Mouse (Mus musculus): ENCODE measurements around the gene Nt5c3.

The Nt5c3 gene

DNA sequence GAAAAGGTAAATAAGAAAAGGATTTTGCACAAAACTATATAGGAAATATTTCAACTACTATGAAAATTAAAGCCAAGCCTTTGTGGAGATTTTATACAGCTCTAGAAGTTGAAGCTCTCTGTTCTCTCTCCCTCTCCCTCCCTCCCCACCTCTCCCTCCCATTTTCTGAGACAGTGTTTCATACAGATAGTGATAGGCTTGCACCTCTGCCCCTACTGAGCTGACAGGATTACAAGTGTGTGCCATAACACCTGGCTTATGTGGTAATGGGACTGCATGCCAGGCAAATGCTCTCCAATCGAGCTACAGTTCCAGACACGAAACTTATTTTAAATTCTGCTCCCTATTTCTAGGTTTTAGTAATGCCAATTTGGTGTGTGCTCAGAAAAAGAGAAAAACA, 12.8 kb downstream of the Nt5c3 start:
- no peak for TF ChIP-seq GATA4 (IDR thresholded peaks at IDR 0.05; ENCODE audit: insufficient replicate concordance, low read length)

DNA sequence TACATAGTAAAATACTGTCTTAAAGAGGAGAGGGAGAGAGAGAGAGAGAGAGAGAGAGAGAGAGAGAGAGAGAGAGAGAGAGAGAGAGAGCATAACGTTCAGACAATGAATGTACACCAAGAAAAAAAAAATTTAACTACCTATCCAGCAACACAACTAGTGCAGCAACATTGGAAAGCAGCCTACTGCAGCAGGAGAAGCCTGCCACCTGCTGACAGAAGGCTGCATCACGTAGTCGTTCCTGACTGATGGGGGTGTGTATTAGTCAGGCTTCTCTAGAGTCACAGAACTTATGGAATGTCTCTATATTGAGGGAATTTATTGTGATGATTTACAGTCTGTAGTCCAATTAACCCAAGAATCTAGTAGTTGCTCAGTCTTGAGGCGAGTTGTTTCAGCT, 14.8 kb downstream of the Nt5c3 start:
- no peak for TF ChIP-seq GATA4 (IDR thresholded peaks at IDR 0.05; ENCODE audit: insufficient replicate concordance, low read length)

DNA sequence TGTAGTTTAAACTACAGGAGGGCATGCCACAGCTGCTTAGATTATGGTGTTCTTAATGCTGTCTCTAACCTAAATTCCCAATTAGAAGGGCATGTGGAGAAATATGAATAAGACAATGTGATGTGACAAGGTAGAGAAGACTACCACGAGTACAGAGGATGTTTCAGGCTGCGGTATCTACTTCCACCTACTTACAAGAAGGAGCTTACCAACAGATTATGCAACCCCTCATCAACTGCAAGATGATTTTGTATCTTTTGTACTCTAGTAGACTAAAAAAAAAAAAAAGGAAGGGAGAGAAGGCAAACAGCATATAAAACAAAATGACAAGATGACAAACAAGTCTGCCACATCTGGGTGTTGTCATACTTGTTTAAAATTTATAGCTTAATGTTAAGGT, 15.3 kb downstream of the Nt5c3 start:
- no peak for TF ChIP-seq GATA4 (IDR thresholded peaks at IDR 0.05; ENCODE audit: insufficient replicate concordance, low read length)

DNA sequence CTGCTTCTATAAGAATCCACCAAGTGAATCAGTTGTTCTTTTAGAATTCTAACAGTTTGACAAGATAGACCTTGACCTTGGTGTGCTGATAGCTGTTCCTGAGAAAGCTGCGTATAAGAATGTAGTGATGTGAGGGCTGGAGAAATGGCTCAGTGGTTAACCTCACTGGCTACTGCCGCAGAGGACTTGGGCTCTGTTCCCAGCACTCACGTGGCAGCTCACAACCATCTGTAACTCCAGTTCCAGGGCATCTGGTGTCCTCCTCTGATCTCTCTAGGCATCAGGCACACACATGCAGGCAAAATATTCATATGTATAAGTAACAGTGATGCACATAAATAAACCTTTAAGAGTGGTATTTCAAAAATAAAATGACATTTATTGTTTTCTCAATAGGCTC, 15.8 kb downstream of the Nt5c3 start:
- no peak for TF ChIP-seq GATA4 (IDR thresholded peaks at IDR 0.05; ENCODE audit: insufficient replicate concordance, low read length)

DNA sequence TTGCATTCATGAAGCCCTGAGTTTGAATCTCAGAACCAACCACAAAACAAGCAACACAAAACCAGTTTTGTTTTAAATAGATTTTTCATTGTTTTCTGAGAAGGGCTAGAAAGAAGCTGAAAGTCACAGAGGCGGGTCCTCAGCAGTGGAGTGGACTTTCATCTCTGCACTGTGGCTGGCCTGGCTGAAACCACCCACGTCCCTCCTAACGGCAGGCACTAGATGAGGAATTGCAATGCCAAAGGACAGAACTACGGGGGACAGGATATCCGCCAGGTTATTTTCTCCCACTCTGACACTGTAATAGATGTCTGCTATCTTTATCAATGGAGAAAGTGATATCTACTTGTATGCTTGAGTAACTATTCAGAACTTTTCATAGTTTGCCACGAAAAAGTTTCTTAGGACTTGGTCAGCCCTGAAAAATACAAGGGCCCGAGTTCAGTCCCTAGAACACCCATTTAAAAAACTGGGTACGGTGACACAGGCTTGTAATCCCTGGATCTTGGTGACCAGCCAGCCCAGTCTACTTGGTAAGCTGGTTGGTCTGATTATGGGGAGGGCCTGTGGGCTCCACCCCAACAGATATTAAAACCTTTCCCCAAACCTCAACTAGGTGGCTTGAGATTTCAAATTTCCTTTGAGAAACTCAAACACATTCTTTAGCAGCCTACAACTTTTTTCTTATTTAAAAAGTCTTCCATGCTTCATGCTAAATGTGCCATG, 17.4 kb downstream of the Nt5c3 start:
- no peak for TF ChIP-seq GATA4 (IDR thresholded peaks at IDR 0.05; ENCODE audit: insufficient replicate concordance, low read length)

DNA sequence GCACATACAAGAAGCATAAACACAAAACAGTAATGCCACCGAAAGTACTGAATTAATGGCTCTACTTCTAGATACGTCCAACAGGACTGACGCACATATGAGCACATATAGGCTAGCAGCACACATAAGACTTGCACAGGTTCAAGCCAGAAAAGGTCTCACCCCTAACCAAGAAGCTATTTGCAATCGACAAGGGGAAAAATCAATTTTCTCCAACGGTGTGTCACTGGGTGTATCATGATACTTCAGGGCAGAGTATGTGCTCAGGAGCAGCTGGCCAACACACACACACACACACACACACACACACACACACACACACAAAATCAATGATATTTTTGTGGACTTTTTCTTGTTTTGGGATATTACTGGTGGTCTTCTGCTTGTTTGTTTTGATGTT, 18.2 kb downstream of the Nt5c3 start:
- no peak for TF ChIP-seq GATA4 (IDR thresholded peaks at IDR 0.05; ENCODE audit: insufficient replicate concordance, low read length)

DNA sequence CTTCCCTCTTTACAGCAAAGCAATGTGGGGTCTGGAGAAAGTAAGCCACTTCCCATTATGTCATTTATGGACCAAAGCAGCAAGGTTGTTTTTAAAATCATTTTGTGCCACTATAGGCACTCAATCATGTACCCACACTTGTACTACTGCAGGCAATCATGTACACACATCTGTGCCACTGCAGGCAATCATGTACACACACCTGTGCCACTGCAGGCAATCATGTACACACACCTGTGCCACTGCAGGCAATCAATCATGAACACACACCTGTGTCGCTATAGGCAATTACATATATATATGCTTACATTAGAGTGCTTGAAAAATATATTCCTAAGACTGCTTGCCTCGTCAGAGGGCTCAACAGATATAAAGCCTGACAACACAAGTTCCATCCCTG, 18.8 kb downstream of the Nt5c3 start:
- no peak for TF ChIP-seq GATA4 (IDR thresholded peaks at IDR 0.05; ENCODE audit: insufficient replicate concordance, low read length)

DNA sequence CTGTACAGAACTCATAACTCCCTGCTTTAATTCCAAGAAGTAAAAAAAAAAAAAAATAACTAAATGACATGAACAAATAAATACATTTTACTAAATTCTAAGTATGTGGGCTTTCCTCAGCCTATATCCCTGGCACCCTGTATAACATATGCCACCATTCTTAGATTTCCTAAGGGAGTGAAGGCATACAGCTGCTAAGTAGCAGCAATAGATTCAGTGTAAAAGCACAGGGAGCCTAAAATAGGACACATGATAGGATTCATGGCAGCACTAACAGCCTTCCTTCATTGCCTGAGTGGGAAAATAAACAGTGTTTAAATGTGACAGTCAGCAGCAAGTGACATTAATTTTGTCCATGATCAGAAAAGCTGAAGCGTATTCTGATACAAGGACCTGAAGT, 19.4 kb downstream of the Nt5c3 start:
- TF ChIP-seq GATA4 (IDR thresholded peaks at IDR 0.05; ENCODE audit: insufficient replicate concordance, low read length) = no peak

DNA sequence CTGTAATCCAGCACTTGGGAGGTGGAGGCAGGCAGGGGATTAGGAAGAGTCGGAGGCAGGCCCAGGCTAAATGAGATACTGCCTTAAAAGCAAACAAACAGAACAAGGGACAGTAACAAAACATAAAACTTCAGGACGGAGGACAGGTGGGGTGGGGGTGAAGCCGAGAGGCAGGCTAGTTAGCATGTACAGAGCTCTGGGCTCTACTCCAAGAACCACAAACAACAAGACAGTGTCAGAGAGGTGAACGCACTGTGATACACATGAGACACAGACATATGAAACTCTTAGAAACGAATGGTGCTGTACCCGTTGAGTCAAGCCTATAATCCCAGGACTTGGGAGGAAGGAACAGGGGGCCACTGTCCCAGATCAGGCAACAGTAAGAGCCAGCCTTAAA, 19.9 kb downstream of the Nt5c3 start:
- TF ChIP-seq GATA4 (IDR thresholded peaks at IDR 0.05; ENCODE audit: insufficient replicate concordance, low read length) = no peak

DNA sequence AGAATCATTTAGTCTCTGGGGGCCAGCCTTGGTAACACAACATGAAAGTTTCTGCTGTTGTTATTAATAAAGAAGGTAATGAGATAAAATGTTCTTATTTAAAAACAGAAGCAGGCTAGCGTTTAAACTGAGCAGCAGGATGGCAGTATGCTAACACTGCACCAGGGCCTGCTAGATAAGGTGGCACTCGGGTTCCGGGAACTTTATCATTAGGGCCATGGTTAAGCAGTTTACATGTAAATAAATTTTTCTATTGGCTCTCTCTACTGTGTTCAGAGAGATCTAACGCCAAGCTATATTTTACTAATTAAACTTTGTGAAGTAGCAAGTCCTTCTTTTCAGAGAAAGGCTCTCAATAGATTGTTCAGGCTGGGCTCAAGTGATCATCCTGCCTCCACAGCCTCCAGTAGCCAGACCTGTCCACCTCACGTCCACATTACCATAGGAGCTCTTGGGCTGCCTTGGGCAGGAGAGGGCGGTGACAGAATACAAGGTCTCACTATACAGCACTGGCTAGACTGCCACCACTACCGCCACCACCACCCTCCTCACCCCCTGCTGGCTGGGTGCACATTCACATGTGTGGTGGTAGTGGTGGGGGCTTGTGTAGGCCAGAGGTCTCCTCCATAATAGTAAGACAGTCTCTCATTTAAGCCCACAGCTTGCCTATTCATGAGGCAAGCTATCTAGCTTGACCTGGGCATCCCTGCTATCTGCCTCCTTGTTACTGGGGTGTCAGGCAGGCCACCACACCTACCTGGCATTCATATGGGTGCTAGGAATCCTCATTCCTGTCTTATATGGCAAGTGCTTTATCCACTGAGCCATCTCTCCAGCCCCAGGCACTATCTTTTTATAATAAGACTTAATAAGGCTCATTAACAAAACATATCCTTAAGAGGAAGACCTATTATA, 20.9 kb downstream of the Nt5c3 start:
- TF ChIP-seq GATA4 (IDR thresholded peaks at IDR 0.05; ENCODE audit: insufficient replicate concordance, low read length) = no peak

DNA sequence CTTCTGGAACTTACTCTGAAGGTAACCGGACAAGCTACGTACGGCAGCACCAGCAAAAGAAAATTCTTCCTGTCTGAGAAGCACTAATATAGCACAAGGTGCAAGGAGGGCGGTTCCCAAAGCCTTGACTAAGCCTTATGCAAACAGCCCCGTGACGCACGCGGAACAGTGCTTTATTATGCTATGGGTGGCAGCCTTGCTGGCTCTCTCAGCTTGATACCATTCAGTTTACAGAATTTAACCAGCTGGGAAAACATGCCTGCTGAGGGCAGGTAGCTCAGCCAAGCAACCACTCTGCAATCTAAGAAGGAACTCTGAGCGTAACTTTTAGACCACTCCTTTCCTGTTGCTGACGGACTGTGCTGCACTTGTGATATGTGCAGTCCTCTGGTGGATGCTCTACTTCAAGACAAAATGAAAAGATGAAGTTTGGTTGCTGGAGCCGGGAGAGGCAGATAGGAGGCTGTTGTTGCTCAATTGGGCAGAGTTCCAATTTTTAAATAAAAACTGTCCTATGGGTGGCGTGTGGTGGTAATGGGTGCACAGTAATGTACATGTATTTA, 21.8 kb downstream of the Nt5c3 start:
- no peak for TF ChIP-seq GATA4 (IDR thresholded peaks at IDR 0.05; ENCODE audit: insufficient replicate concordance, low read length)

DNA sequence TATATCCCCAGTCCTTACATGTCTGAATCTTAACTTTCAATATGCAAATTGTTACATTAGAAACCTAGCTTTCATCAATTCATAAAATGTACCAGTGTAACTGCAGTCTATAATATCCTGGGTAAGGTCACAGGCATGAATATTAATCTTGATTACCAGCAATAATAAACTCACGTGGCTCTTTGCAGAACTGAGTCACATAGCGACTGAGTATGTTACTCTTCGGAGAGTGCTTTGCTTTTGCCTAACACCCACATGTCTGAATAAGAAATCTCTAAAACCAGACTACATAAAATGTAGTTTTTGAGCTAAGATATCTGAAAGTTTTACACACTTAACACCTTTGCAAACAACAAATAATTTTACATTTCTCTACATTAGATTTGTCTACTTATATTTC, 22.4 kb downstream of the Nt5c3 start:
- no peak for TF ChIP-seq GATA4 (IDR thresholded peaks at IDR 0.05; ENCODE audit: insufficient replicate concordance, low read length)

DNA sequence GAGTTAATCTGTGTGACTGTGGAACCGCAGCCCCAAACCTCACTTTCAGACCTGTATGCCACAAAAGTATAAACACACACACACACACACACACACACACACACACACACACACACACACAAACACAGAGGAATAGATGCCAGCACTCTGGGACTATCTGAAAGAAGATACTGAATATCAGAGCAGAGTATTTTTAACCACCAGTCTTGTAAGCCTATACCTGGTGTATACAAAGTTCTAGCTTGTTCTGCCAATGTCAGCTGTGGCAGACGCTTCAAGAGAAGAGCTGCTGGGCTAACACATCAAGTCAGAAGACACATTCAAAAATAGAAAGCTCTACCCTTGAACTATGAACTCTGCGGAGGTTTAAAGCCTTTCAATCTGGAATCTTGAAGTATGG, 24.1 kb downstream of the Nt5c3 start:
- no peak for TF ChIP-seq GATA4 (IDR thresholded peaks at IDR 0.05; ENCODE audit: insufficient replicate concordance, low read length)

DNA sequence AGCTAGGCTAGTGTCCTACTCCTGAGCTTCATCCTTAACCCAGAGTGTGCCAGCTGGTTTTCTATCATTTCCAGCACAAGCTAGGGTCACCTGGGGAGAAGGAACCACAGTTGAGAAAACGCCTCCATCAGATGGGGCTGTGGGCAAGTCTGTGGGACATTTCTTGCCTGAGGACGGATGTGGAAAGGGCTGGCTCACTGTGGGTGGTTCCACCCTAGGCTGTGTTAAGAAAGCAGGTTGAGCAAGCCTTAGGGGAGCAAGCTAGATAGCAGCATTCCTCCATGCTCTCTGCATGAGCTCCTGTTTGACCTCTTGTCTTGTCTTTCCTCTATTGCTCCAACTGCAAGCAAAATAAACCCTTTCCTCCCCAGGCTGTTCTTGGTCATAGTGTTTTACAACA, 33.0 kb downstream of the Nt5c3 start:
- no peak for TF ChIP-seq GATA4 (IDR thresholded peaks at IDR 0.05; ENCODE audit: insufficient replicate concordance, low read length)

DNA sequence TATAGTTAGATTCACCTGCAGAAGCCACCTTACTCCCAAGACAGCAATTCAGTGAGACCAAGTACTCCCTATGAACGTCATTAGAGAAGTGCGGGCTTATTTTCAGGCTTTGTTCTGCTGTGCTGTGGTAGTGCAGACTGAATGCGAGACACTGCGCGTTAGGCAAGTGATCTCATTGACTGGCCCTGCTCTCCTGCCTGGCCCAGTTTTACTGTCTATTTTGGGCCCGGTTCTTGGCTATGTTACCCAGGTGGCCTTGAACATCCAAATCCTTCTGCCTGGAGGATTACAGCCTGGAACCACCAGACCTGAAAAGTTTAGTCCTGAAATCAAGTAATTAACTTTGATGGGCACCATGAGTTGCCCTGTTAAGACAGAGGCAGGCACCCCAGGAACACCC, 35.2 kb downstream of the Nt5c3 start:
- no peak for TF ChIP-seq GATA4 (IDR thresholded peaks at IDR 0.05; ENCODE audit: insufficient replicate concordance, low read length)

DNA sequence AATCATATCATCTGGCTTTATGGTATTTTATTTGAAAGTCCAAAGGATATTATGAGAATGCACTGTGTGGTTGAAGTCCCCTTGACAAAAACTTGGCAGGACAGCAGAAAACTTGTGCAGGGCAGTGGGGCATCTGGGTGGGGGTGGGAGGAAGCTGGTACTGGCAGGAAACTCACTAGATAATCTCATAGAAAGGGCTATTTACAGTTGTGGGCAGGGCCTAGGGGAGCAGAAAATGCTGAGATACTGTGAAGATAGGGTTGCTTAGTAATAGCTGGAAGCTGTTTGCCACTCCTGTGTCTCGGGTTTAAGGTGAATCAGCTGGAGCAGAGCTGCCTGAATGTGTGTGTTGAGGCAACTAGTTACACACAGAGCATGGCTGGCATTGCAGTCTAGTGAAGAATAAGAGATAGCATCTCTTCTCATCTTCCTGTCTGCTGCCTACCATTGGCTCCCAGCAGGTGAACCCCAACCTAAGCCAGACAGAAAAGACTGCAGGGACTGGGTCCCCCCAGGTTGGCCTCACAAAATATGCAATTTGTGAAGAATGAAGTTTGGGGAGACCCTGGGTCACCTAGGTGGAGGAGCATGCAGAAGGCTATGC, 44.3 kb downstream of the Nt5c3 start:
- peak; percentile 26; the same call in 1 of the 2 replicates for TF ChIP-seq GATA4 (IDR thresholded peaks at IDR 0.05; ENCODE audit: insufficient replicate concordance, low read length)
